Mouse (Mus musculus): ENCODE results near the gene Tmco1.

Gene Tmco1

GRCm38 (mm10) chr1:167308261-167309054, at the start of gene Tmco1:
Gene Tmco1 (plus strand): TSS chr1:167308378.
- peak; percentile 97 for DNase-seq (ENCODE audit: low spot score)

- DNase-seq (ENCODE audit: low spot score) = no peak
These were observed 48.5 kb upstream of the Tmco1 start for GRCm38 (mm10) chr1:167259702-167260101.

GRCm38 (mm10) chr1:167261750-167262149, 46.4 kb upstream of the Tmco1 start:
- no peak for DNase-seq (ENCODE audit: low spot score)

- no peak for DNase-seq (ENCODE audit: low spot score)
These were observed 45.6 kb upstream of the Tmco1 start for GRCm38 (mm10) chr1:167262489-167263041.

GRCm38 (mm10) chr1:167265366-167265765, 42.8 kb upstream of the Tmco1 start:
- DNase-seq (ENCODE audit: low spot score) = no peak

DNA sequence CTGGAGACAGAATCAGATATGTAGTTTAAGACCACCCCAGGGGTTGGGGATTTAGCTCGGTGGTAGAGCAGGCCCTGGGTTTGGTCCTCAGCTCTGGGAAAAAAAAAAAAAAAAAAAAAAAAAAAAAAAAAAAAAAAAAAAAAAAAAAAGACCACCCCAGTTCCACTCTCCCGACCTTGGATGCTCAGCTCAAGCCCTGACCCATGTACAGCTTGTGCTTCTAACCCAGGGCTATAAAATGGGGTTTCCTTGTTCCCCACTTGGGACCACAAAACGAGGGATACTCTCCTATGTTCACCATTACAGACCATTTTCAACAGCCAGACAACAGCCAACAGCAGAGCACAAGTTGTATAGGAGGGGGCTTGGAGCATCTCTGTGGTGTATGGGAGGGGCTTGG, 41.5 kb upstream of the Tmco1 start:
- DNase-seq (ENCODE audit: low spot score) = no peak

DNA sequence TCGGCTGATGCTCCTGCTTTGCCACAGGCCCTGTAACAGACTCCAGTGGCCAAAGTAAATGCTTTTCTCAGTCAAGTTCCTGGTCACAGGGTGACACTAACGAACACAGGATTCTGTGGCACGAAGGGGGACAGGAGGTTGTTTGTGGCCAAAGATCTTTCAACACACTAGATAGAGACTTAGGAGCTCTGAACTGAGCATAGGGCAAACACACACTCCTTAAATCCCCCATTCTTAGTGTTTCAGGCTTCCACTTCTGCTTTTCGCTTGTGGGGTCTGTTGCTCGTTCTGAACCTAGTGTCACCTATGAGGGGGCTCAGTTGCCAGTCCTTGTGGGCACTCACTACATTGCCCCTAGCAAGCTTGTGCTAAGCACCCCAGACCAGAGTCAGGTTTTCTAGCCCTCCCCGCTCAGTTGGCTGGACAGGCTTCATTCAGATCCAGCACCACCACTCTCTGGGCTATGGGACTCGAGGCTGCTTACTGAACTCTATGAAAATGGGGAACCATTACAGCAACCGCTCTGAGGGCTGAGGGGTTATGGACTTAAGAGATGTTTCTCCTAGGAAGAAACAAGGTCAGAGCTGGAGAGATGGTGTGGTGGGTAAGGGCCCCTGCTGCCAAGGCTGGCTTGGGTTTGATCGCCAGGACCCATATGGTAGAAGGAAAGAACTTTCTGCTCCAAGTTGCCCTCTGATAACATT, 39.7 kb upstream of the Tmco1 start:
- no peak for DNase-seq (ENCODE audit: low spot score)

- no peak for DNase-seq (ENCODE audit: low spot score)
These were observed 38.8 kb upstream of the Tmco1 start for GRCm38 (mm10) chr1:167269350-167269811.

DNA sequence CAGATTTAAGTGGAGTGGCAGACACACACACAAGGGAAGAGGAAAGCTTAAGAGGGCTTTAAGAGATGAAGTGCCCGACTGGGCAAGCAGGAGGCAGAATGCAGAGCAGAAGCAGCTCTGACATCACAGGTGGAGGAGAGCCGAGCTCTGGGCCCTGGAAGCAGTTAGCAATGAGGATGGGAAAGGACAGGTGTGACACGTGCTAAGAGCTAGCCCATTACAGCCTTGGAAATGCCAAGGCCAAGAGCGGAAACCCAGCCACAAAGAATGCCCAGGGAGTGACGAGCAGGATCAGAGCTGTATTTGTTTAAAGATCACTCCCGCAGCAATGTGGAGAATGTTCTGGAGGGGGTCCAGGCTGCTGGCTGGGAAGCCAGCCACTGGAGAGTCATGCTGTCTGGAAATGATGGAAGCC, 38.3 kb upstream of the Tmco1 start:
- no peak for DNase-seq (ENCODE audit: low spot score)

- no peak for DNase-seq (ENCODE audit: low spot score)
These were observed 37.7 kb upstream of the Tmco1 start for GRCm38 (mm10) chr1:167270342-167271111.

DNA sequence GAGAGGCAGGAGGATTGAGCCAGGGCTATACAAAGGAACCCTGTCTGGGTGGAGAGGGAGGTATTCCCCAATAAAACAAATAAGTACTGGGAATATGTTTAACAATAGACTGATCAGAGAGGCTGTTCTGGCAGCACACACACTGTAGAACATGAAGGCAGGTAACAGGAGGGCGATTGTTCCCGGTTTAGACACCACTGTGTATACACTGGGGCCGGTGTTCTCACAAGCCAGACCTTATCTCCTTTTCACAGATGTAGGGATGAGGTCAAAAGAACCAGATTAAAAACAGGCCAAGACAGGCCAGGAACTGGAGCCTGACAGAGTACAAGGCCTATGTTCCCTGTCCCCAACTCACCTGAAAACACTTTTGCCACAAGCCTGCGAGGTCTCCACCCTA, 36.9 kb upstream of the Tmco1 start:
- no peak for DNase-seq (ENCODE audit: low spot score)

DNA sequence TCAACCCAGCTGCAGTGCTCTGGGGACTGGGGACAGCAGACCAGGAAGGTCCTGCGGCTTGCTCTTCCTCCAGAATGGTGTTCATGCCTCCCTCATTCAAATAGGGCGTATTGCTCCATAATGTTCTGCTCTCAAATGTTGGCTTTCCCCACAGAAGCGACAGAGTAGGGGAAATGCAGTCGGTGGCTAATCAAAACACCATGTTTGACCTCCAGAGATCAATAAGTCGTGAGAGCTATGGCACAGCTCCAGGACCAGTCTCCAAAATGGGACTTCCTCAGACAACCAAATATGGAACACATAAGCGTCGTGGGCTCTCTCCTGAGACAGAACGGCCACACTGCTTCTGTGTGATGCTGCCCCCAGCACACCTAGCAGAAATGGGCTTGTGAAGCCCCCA, 36.3 kb upstream of the Tmco1 start:
- no peak for DNase-seq (ENCODE audit: low spot score)

DNA sequence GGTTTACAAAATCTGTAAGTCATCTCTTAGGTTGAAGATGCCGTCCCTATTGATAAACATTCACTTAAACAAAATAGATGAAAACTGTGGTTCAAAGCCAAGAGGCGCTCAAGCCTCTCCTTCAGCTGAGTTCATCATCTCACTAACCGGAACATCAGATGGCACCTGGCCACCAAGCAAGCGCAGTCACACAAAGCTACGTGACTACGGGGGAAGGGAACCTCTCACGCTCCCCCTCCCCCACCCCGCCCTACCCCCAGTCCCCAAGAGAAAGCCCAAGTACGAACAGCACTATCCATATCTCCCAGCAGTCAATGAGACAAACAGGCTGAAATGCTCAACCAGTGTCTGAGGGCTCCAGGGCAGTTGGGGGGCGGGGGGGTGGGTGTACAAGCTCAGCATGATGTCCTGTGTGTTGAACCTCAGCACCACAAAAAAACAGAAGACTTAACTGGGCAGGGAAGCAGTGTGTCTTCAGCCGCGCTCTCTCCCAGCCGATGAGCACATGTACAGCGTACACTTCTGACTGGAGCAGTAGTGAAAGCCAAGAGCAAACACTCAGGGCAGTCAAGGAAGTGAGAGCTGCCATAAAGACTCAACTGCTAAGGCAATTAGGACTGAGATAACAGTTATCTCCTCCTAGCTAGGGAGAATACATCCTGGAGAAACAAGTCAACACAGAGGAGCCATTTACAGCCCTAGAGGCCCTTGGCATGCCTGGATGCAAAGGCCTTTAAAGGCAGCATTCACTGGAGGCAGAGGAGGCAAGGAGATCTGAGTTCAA, 34.6 kb upstream of the Tmco1 start:
- DNase-seq (ENCODE audit: low spot score) = no peak

DNA sequence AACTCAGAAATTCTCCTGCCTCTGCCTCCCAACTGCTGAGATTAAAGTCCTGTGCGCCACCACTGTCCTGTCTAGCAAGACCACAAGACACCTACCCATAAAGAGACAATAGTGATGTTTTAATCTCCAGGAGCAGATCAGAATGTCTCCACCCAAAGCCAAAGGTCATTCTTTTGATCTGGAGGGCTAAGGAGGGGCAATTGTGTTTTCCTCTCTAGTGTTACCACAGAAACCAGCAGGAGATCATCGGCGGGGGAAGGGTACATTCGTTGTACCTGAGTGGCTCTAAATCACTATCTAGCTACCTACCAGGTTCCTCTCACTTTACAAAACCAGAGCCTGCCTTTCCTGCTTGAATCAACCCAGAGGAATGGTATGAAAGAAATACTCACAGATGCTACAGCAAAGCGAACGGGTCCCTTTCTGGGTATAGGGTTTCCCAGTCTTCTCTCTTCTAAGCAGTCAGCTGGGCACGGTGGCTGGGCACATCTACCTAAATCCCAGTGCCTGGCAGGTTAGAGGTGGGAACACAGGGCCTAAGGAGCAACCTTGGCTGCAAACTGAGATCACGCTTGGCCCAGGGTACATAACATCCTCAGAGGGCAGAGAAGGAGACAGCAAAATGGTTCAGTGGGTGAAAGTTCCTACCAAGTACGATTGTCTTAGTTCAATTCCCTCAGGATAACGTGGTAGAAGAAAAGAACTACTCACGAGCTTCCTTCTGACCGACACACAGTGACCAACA, 33.4 kb upstream of the Tmco1 start:
- DNase-seq (ENCODE audit: low spot score) = no peak

DNA sequence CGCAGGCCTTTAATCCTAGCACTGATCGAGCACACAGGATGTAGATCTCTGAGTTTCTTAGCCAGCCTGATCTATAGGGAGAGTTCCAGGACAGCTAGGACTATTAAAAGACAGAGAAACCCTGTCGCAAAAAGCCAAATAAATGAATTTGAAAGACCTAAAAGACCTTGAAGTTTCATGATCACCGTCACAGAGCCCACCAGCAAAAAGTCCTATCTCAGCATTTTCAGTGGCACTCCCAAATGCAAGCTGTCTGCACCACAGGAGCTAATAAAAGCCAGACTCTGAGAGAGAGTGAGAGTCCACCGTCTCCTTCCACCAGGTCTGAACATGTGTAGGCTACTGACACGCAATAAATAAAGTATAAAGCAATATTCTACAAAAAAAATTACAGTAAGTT, 29.8 kb upstream of the Tmco1 start:
- DNase-seq (ENCODE audit: low spot score) = no peak

GRCm38 (mm10) chr1:167279160-167279715, 28.9 kb upstream of the Tmco1 start:
- DNase-seq (ENCODE audit: low spot score) = no peak

GRCm38 (mm10) chr1:167280061-167280460, 28.1 kb upstream of the Tmco1 start:
- DNase-seq (ENCODE audit: low spot score) = no peak

- DNase-seq (ENCODE audit: low spot score) = no peak
These were observed 26.1 kb upstream of the Tmco1 start for GRCm38 (mm10) chr1:167282112-167282511.

- no peak for DNase-seq (ENCODE audit: low spot score)
These were observed 25.4 kb upstream of the Tmco1 start for GRCm38 (mm10) chr1:167282768-167283167.

DNA sequence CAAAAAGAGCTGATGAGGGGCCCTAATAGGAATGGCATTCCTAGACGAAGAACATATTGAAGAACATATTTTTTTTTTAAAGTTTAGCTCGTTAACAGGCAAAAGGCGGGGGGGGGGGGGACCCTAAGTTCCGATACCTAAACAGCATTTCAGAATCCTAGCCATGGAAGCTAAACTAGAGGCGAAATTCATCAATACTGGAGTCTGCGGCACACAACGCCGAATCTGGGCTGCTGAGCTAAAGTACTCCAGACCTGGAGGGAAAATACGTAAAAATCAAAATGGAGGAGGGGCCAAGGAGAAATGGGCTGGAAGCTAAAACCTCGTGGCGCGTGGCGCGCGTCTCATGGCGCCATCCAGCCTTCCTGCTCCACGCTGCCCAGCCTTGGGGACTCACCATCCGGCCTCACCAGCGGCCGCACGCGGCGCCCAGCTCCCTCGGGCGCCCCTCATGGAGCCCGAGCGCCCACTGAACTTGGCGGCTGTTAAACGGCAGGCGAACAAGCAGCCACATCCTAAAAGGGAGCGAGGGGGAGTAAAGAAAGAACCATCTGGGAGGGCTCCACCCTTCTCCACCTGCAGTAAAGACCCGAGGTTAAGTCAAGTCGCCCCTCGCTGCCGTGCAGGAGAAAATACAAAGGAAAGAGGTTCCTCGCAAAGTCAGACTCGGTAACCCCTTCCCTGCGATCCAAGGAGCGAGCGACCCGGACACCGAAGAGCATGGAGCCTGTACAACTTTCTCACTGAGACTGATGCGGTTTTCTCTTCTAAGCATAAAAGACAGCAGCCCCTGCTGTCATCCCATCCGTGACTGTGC, 24.5 kb upstream of the Tmco1 start:
- peak; percentile 32 for DNase-seq (ENCODE audit: low spot score)
